Mouse (Mus musculus) heart, embryonic 10.5 days (tissue): ENCODE measurements around the gene 4930524J08Rik. TPM values are rescaled to one million over a fixed set of nuclear protein-coding genes. Genes with fewer than 3 reads are reported as not detected.

Experiments
- DNase-seq: peaks from one replicate; pipeline ENCODE4 v3.0.0-alpha.2; 2017; ENCODE audit warnings: low spot score
- H3K27ac ChIP-seq: fragments of 300-500 bp; sonication (generic); 2 replicates; pipeline ENCODE4 v1.5.1; 2016; ENCODE audit warnings: mild to moderate bottlenecking
- H3K27me3 ChIP-seq: fragments of 300-500 bp; sonication (generic); 2 replicates; pipeline ENCODE4 v1.6.1; 2016; ENCODE audit warnings: mild to moderate bottlenecking; ENCODE audit not compliant: poor library complexity, insufficient read depth, severe bottlenecking
- H3K36me3 ChIP-seq: fragments of 300-500 bp; sonication (generic); 2 replicates; pipeline ENCODE4 v1.6.1; 2016; ENCODE audit warnings: mild to moderate bottlenecking, moderate library complexity
- H3K4me1 ChIP-seq: fragments of 300-500 bp; sonication (generic); 2 replicates; pipeline ENCODE4 v1.6.1; 2016; ENCODE audit warnings: mild to moderate bottlenecking
- H3K4me3 ChIP-seq: fragments of 300-500 bp; sonication (generic); 2 replicates; pipeline ENCODE4 v1.5.1; 2016; ENCODE audit warnings: mild to moderate bottlenecking, moderate library complexity
- H3K9me3 ChIP-seq: fragments of 300-500 bp; sonication (generic); 2 replicates; pipeline ENCODE4 v1.6.1; 2016; ENCODE audit warnings: mild to moderate bottlenecking, moderate library complexity
- WGBS: fragments of 180-500 bp; shearing (Covaris S2); methylation state at CpG from one replicate; pipeline ENCODE4 v1.1.7; 2016; 5-methylcytosine and 5-hydroxymethylcytosine counted together
- polyA plus RNA-seq: library from polyadenylated mRNA; unstranded; fragments of >200 nt; fragmentation: Nextera tagmentation; extraction: Ambion mirVana; gene quantifications from 2 replicates; pipeline ENCODE4 v1.2.1, GENCODE M21; 2016

The 4930524J08Rik gene
- polyA plus RNA-seq, 1 experiment from 2014 or later: 1.3 TPM

GRCm38 (mm10) chr5:100007040-100007375 lies 28.1 kb downstream of the 4930524J08Rik start:
- no peak for DNase-seq
- H3K4me3 ChIP-seq: no peak overlapping the region
- 85% methylated on average over 4 of the region's 4 CpGs for WGBS

GRCm38 (mm10) chr5:100008485-100008884 lies 29.6 kb downstream of the 4930524J08Rik start:
- H3K36me3 ChIP-seq: 0 out of 2 replicates have a peak, but pooled peaks cover 2% of the 10 kb centered on the region
- H3K9me3 ChIP-seq: no peaks in the 10 kb centered on the region
- 62% methylated on average over 3 of the region's 3 CpGs for WGBS
- H3K4me3 ChIP-seq: no peak overlapping the region
- H3K27ac ChIP-seq: no peak overlapping the region
- DNase-seq: no peak
- H3K27me3 ChIP-seq: no peaks in the 10 kb centered on the region
- peaks cover 22% of the 10 kb centered on the region for H3K4me1 ChIP-seq

More at GRCm38 (mm10) chr5:100007040-100007375, 28.1 kb downstream of the 4930524J08Rik start:
- Histone ChIP-seq H3K9me3 (no peaks in the 10 kb centered on the region), H3K36me3 (no peaks in the 10 kb centered on the region), H3K27me3 (no peaks in the 10 kb centered on the region), H3K27ac (no peak overlapping the region), H3K4me1 (peaks cover 16% of the 10 kb centered on the region)

GRCm38 (mm10) chr5:100012599-100012998 lies 33.7 kb downstream of the 4930524J08Rik start:
- Histone ChIP-seq H3K9me3 (no peaks in the 10 kb centered on the region), H3K36me3 (0 out of 2 replicates have a peak, but pooled peaks cover 2% of the 10 kb centered on the region), H3K4me1 (peaks cover 9% of the 10 kb centered on the region; the same call in 1 of the 2 replicates), H3K27ac (peak overlapping the region; percentile 71), H3K4me3 (peak overlapping the region; percentile 27; the same call in 1 of the 2 replicates), H3K27me3 (no peaks in the 10 kb centered on the region)
- 37% methylated on average over 9 of the region's 9 CpGs for WGBS
- DNase-seq: peak; percentile 89

- no peak overlapping the region for H3K4me3 ChIP-seq
- no peaks in the 10 kb centered on the region for H3K27me3 ChIP-seq
- H3K27ac ChIP-seq: no peak overlapping the region
- no peak for DNase-seq
- H3K9me3 ChIP-seq: 0 out of 2 replicates have a peak, but pooled peaks cover 3% of the 10 kb centered on the region
- H3K36me3 ChIP-seq: no peaks in the 10 kb centered on the region
- H3K4me1 ChIP-seq: no peaks in the 10 kb centered on the region
Observed at GRCm38 (mm10) chr5:100020089-100020488, 41.2 kb downstream of the 4930524J08Rik start.

- Histone ChIP-seq H3K27me3 (no peaks in the 10 kb centered on the region), H3K4me3 (no peak overlapping the region), H3K4me1 (no peaks in the 10 kb centered on the region), H3K36me3 (no peaks in the 10 kb centered on the region), H3K27ac (no peak overlapping the region), H3K9me3 (0 out of 2 replicates have a peak, but pooled peaks cover 3% of the 10 kb centered on the region)
- no peak for DNase-seq
- WGBS: 77% methylated on average over 5 of the region's 5 CpGs
Observed at GRCm38 (mm10) chr5:100024403-100024802, 45.5 kb downstream of the 4930524J08Rik start.

- Histone ChIP-seq H3K4me3 (no peak overlapping the region), H3K27ac (no peak overlapping the region), H3K27me3 (no peaks in the 10 kb centered on the region), H3K4me1 (no peaks in the 10 kb centered on the region), H3K36me3 (no peaks in the 10 kb centered on the region), H3K9me3 (0 out of 2 replicates have a peak, but pooled peaks cover 3% of the 10 kb centered on the region)
- no peak for DNase-seq
- WGBS: 85% methylated on average over 1 of the region's 1 CpGs
Observed at GRCm38 (mm10) chr5:100024868-100025267, 46.0 kb downstream of the 4930524J08Rik start.

Other genes with a start within 250 kb of the 4930524J08Rik start
- 20.6 and 31.1 TPM in 2 replicates for gene Rasgef1b, start 250.0 kb upstream of the 4930524J08Rik start, polyA plus RNA-seq
- 0.35 and 0.42 TPM in 2 replicates for gene Vamp9, start 72.8 kb upstream of the 4930524J08Rik start, polyA plus RNA-seq
- gene Hnrnpd, start 123 bp upstream of the 4930524J08Rik start, polyA plus RNA-seq: 139 and 334 TPM in 2 replicates
- 116 and 157 TPM in 2 replicates for gene Hnrnpdl, start 60.6 kb downstream of the 4930524J08Rik start, polyA plus RNA-seq
- gene Enoph1, start 60.9 kb downstream of the 4930524J08Rik start, polyA plus RNA-seq: 34.1 and 46.5 TPM in 2 replicates
- gene Tmem150c, start 180.7 kb downstream of the 4930524J08Rik start, polyA plus RNA-seq: 1.4 and 2.3 TPM in 2 replicates